Comparison of ENCODE assay signal across 8 mouse cellular contexts in genomic region chr19:3724779-3725178, GRCm38 (mm10). TPM values are rescaled to one million over a fixed set of nuclear protein-coding genes. Genes with fewer than 3 reads are reported as not detected.
DNase-seq lines count a peak whose midpoint lies in the region; ATAC-seq lines count a peak whose summit lies in the region.

No protein-coding gene starts in this region.

- DNase-seq in frontal cortex, adult 2 months (ENCODE audit: extremely low spot score in 1 of 2, low spot score in 1 of 2), result peak; percentile 57 to 78
- peak; percentile 76 for DNase-seq in urinary bladder, postnatal 14 days (ENCODE audit: low spot score)
- no peak for DNase-seq in urinary bladder, postnatal 4 days (ENCODE audit: low spot score in 2 of 2)
- DNase-seq in cerebellum, postnatal 14 days, result peak; percentile 78 to 84
- DNase-seq in heart, postnatal 25 days (ENCODE audit: low spot score), result peak; percentile 31
- peak; percentile 58 to 73 for DNase-seq in lung, adult 18-20 months
- DNase-seq in spleen, postnatal 14 days (ENCODE audit: low spot score in 2 of 2), result peak; percentile 28 to 57

- intact Hi-C loops in heart, postnatal 25 days (cut with DNase I), result loop anchor here (5.0 to 10.0 kb wide), 2 partner anchors 48 to 260 kb away; partner anchors contain the start of gene Acy3

- ATAC-seq in frontal cortex, adult (ENCODE audit: low TSS enrichment), result no peak

RNA-seq across cellular contexts. Expression of gene 1810055G02Rik, which starts 16.7 kb away (rescaled TPM):
- polyA plus RNA-seq in frontal cortex, adult 2 months (2012; rRNA removed), result 32.8 and 37.2 TPM in 2 replicates
- total RNA-seq in heart, postnatal 25 days (2021), result 1 to 10 TPM; 7.9 to 8.3 TPM

RNA-seq across cellular contexts. Expression of gene Lrp5, which starts 38.4 kb away (rescaled TPM):
- 4.9 and 5.2 TPM in 2 replicates for polyA plus RNA-seq in frontal cortex, adult 2 months (2012; rRNA removed)
- total RNA-seq in heart, postnatal 25 days (2021), result 10 to 100 TPM; 49.8 to 52.1 TPM

RNA-seq across cellular contexts. Expression of gene Kmt5b, which starts 42.4 kb away (rescaled TPM):
- polyA plus RNA-seq in frontal cortex, adult 2 months (2012; rRNA removed), result 36.3 and 37.2 TPM in 2 replicates
- total RNA-seq in heart, postnatal 25 days (2021), result 10 to 100 TPM; 30.4 to 35.6 TPM

Comparison
In these comparisons a context has a peak if more than half of its experiments do, and no peak if none do; other contexts are left out.
1. DNase-seq: peak in frontal cortex, adult 2 months (2 of 2), urinary bladder, postnatal 14 days (single experiment), cerebellum, postnatal 14 days (2 of 2), heart, postnatal 25 days (single experiment), lung, adult 18-20 months (2 of 2) and spleen, postnatal 14 days (2 of 2); none in urinary bladder, postnatal 4 days (0 of 2).